Mouse (Mus musculus) gastrocnemius, postnatal 14 days (tissue): ENCODE measurements around the gene 9430097D07Rik. TPM values are rescaled to one million over a fixed set of nuclear protein-coding genes. Genes with fewer than 3 reads are reported as not detected.

Source experiments
- total RNA-seq, 2 experiments: library from RNA; stranded (reverse); gene quantifications; 2 replicates each; pipeline ENCODE4 v1.2.3; 2021

9430097D07Rik gene
- total RNA-seq, 2 experiments from 2014 or later = not detected

Other genes with a start within 250 kb of the 9430097D07Rik start
- 10 to 100 TPM; 29.3 to 30.0 TPM for gene Ciz1, start 223.4 kb downstream of the 9430097D07Rik start, total RNA-seq
- gene Dnm1, start 222.3 kb downstream of the 9430097D07Rik start, total RNA-seq = 10 to 100 TPM in 1 of 2 experiments, 1 to 10 TPM in 1; 9.8 to 13.5 TPM
- 10 to 100 TPM; 44.1 to 49.3 TPM for gene 1110008P14Rik, start 193.7 kb downstream of the 9430097D07Rik start, total RNA-seq
- gene Lcn2, start 187.4 kb downstream of the 9430097D07Rik start, total RNA-seq = 1 to 10 TPM; 2.6 to 4.7 TPM
- gene Ptges2, start 179.8 kb downstream of the 9430097D07Rik start, total RNA-seq = 10 to 100 TPM; 41.3 to 43.2 TPM
- gene Naif1, start 125.2 kb downstream of the 9430097D07Rik start, total RNA-seq = 1 to 10 TPM; 2.4 to 3.1 TPM
- gene Slc25a25, start 124.2 kb downstream of the 9430097D07Rik start, total RNA-seq = 10 to 100 TPM; 18.1 to 47.8 TPM
- gene Fam102a, start 40.4 kb downstream of the 9430097D07Rik start, total RNA-seq = 1 to 10 TPM; 3.5 to 4.2 TPM
- 10 to 100 TPM; 17.6 to 17.8 TPM for gene Dpm2, start 4.8 kb downstream of the 9430097D07Rik start, total RNA-seq
- gene Pip5kl1, start 887 bp downstream of the 9430097D07Rik start, total RNA-seq = not detected
- 10 to 100 TPM; 25.6 to 26.3 TPM for gene St6galnac4, start 11.4 kb upstream of the 9430097D07Rik start, total RNA-seq
- 10 to 100 TPM; 42.7 to 51.0 TPM for gene St6galnac6, start 24.0 kb upstream of the 9430097D07Rik start, total RNA-seq
- gene Ak1, start 46.1 kb upstream of the 9430097D07Rik start, total RNA-seq = 1,000 to 10,000 TPM; 1,800 to 1,917 TPM
- 10 to 100 TPM; 46.8 to 49.3 TPM for gene Eng, start 70.9 kb upstream of the 9430097D07Rik start, total RNA-seq
- gene Fpgs, start 128.5 kb upstream of the 9430097D07Rik start, total RNA-seq = 10 to 100 TPM in 1 of 2 experiments, 1 to 10 TPM in 1; 6.7 to 11.1 TPM
- 10 to 100 TPM; 21.3 to 23.9 TPM for gene Cdk9, start 137.4 kb upstream of the 9430097D07Rik start, total RNA-seq
- gene Sh2d3c, start 145.4 kb upstream of the 9430097D07Rik start, total RNA-seq = 10 to 100 TPM; 10.2 to 16.1 TPM
- gene 6330409D20Rik, start 165.3 kb upstream of the 9430097D07Rik start, total RNA-seq = not detected
- 1 to 10 TPM; 7.5 to 8.2 TPM for gene Tor2a, start 181.6 kb upstream of the 9430097D07Rik start, total RNA-seq
- gene Ttc16, start 199.9 kb upstream of the 9430097D07Rik start, total RNA-seq = not detected
- 1 to 10 TPM; 2.4 to 3.0 TPM for gene Ptrh1, start 200.1 kb upstream of the 9430097D07Rik start, total RNA-seq
- gene Cfap157, start 208.7 kb upstream of the 9430097D07Rik start, total RNA-seq = under 1 TPM in 1 of 2 experiments, not detected in 1; 0.35 TPM